In the genomic region with DNA sequence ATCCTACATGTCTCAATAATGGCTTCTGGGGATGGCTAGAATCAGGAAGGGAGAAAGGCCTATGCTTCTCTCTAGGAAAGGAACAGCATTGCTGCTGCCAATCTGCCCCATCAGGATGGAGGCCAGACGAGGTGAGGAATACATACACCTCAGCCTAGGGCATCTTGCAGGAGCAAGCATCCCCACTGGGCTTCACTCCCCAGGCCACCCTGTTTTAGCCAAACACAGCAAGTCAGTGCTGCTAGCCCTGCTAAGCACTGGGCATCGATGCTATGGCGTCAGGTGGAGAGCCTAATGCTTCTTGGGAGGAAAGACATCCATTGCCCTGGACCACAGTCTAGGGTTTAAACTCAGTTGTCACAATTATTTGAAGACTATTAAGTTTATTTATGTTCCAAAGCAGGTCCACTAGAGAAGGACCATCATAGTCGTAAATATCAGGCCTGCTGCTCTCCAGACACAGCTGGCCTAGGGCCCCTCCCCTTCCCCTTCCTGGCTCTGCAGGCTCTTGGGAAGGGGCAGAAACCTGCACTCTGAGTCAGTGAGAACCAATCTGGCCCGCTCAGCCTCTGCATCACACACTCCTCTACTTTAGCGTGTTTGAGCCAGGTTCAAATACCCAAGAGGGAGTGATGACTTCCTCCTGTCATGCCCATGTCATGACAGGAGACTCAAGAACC, we compare ENCODE assay signal across 16 mouse cellular contexts.
DNase-seq lines count a peak whose midpoint lies in the region; ATAC-seq and TF ChIP-seq lines count a peak whose summit lies in the region.
"Had no signal": no experiment of that assay in that cellular context is flagged by ENCODE, and none has a peak within 500 bp of the region (broad histone marks: within the 10 kb centered on the region; RNA-seq: fewer than 3 reads in every experiment).

No protein-coding gene starts in this region.

- no peak for TF ChIP-seq CTCF in heart, postnatal 0 days (IDR thresholded peaks at IDR 0.05; ENCODE audit: low read depth)
- no peak for TF ChIP-seq CTCF in stomach, postnatal 0 days (IDR thresholded peaks at IDR 0.05; ENCODE audit: low read depth)
- no peak for TF ChIP-seq CTCF in lung, adult 2 months (IDR thresholded peaks at IDR 0.05; ENCODE audit: insufficient read depth, low read length)

- H3K9me3 ChIP-seq in heart, postnatal 0 days (replicated peaks; ENCODE audit: control insufficient read depth, low read length) = no peaks in the 10 kb centered on the region
- no peaks in the 10 kb centered on the region for H3K9me3 ChIP-seq in heart, embryonic 11.5 days (replicated peaks; ENCODE audit: control insufficient read depth, low read length)
- H3K9me3 ChIP-seq in stomach, embryonic 16.5 days (replicated peaks; ENCODE audit: control insufficient read depth, low read length) = no peaks in the 10 kb centered on the region
- H3K9me3 ChIP-seq in stomach, postnatal 0 days (ENCODE audit: control insufficient read depth, low read length) = no peaks in the 10 kb centered on the region
- H3K9me3 ChIP-seq: limb, embryonic 12.5 days; liver, embryonic 15.5 days had no signal

- 70% methylated on average over 6 of the region's 6 CpGs for WGBS in heart, postnatal 0 days
- WGBS in heart, embryonic 11.5 days (ENCODE audit: insufficient replicate concordance) = 66% methylated on average over 6 of the region's 6 CpGs
- WGBS in stomach, embryonic 16.5 days = 55% methylated on average over 6 of the region's 6 CpGs
- 56% methylated on average over 6 of the region's 6 CpGs for WGBS in stomach, postnatal 0 days
- WGBS in lung, adult 2 months = 76% methylated on average over 6 of the region's 6 CpGs

- ATAC-seq in heart, postnatal 0 days (ENCODE audit: insufficient read depth, low read depth) = no peak
- no peak for ATAC-seq in heart, embryonic 11.5 days (replicated peaks; ENCODE audit: insufficient number of reproducible peaks, low FRiP score, low TSS enrichment)
- no peak for ATAC-seq in stomach, embryonic 16.5 days (ENCODE audit: insufficient read depth, low FRiP score)
- no peak for ATAC-seq in stomach, postnatal 0 days (ENCODE audit: low FRiP score, low TSS enrichment)
- ATAC-seq: forebrain, postnatal 0 days had no signal

- H3K4me1 ChIP-seq in heart, postnatal 0 days (ENCODE audit: control insufficient read depth, insufficient read depth) = 0 out of 2 replicates have a peak, but pooled peaks cover 5% of the 10 kb centered on the region
- H3K4me1 ChIP-seq in heart, embryonic 11.5 days (ENCODE audit: control insufficient read depth, insufficient read depth, low read length) = 0 out of 2 replicates have a peak, but pooled peaks cover 2% of the 10 kb centered on the region
- H3K4me1 ChIP-seq in stomach, embryonic 16.5 days (ENCODE audit: control insufficient read depth, insufficient read depth, low read length) = peaks cover 17% of the 10 kb centered on the region; the same call in 1 of the 2 replicates
- H3K4me1 ChIP-seq in stomach, postnatal 0 days (replicated peaks; ENCODE audit: control insufficient read depth, insufficient read depth) = no peaks in the 10 kb centered on the region
- H3K4me1 ChIP-seq in lung, adult 2 months (ENCODE audit: control insufficient read depth, insufficient read depth, low read length) = no peaks in the 10 kb centered on the region
- H3K4me1 ChIP-seq: liver, embryonic 15.5 days had no signal

- TF ChIP-seq POLR2A in lung, adult 2 months (IDR thresholded peaks at IDR 0.05; ENCODE audit: borderline replicate concordance, extremely low read depth, low read depth, low read length) = no peak

- H3K9ac ChIP-seq in heart, postnatal 0 days (replicated peaks; ENCODE audit: low read depth, low read length) = no peak overlapping the region
- H3K9ac ChIP-seq in heart, embryonic 11.5 days (ENCODE audit: low read depth, low read length) = no peak overlapping the region
- peak overlapping the region; percentile 41; the same call in 1 of the 2 replicates for H3K9ac ChIP-seq in stomach, embryonic 16.5 days (ENCODE audit: low read length)
- no peak overlapping the region for H3K9ac ChIP-seq in stomach, postnatal 0 days (ENCODE audit: low read length)
- H3K9ac ChIP-seq: forebrain, postnatal 0 days; limb, embryonic 12.5 days; liver, embryonic 15.5 days had no signal

- no peak for TF ChIP-seq EP300 in heart, postnatal 0 days (IDR thresholded peaks at IDR 0.05; ENCODE audit: low read depth)
- no peak for TF ChIP-seq EP300 in stomach, postnatal 0 days (optimal IDR thresholded peaks at IDR 0.05)

- peak; percentile 4 for DNase-seq in heart, postnatal 0 days (ENCODE audit: low spot score)
- peak; percentile 58 for DNase-seq in kidney, postnatal 10 days
- DNase-seq in kidney, postnatal 36 days = no peak
- DNase-seq in stomach, postnatal 0 days (ENCODE audit: low spot score) = no peak
- no peak for DNase-seq in lung, adult 2 months
- DNase-seq: B cell, adult 2 months; forebrain, postnatal 0 days; gastrocnemius, adult 2 months; heart, adult 2 months; heart, postnatal 4 days; spleen, adult 18-20 months; thymus, postnatal 36 days had no signal

- no peak overlapping the region for H3K4me2 ChIP-seq in heart, postnatal 0 days (ENCODE audit: low read depth, low read length)
- H3K4me2 ChIP-seq in heart, embryonic 11.5 days = no peak overlapping the region
- H3K4me2 ChIP-seq in stomach, embryonic 16.5 days (ENCODE audit: low read depth, low read length) = no peak overlapping the region
- H3K4me2 ChIP-seq in stomach, postnatal 0 days (replicated peaks; ENCODE audit: low read depth) = no peak overlapping the region
- H3K4me2 ChIP-seq: limb, embryonic 12.5 days; liver, embryonic 15.5 days had no signal

- H3K36me3 ChIP-seq in heart, postnatal 0 days (replicated peaks; ENCODE audit: control insufficient read depth, insufficient read depth, low read length) = no peaks in the 10 kb centered on the region
- H3K36me3 ChIP-seq in heart, embryonic 11.5 days (ENCODE audit: control insufficient read depth, insufficient read depth, low read length) = no peaks in the 10 kb centered on the region
- no peaks in the 10 kb centered on the region for H3K36me3 ChIP-seq in stomach, embryonic 16.5 days (ENCODE audit: control insufficient read depth, insufficient read depth, low read length)
- no peaks in the 10 kb centered on the region for H3K36me3 ChIP-seq in stomach, postnatal 0 days (ENCODE audit: control insufficient read depth, insufficient read depth, low read length)
- H3K36me3 ChIP-seq: limb, embryonic 12.5 days; liver, embryonic 15.5 days had no signal

- H3K27me3 ChIP-seq in heart, postnatal 0 days (ENCODE audit: control insufficient read depth, insufficient read depth, low read length) = no peaks in the 10 kb centered on the region
- H3K27me3 ChIP-seq in heart, embryonic 11.5 days (ENCODE audit: control insufficient read depth, insufficient read depth, low read length) = no peaks in the 10 kb centered on the region
- H3K27me3 ChIP-seq in stomach, embryonic 16.5 days (ENCODE audit: control insufficient read depth, insufficient read depth, low read length) = no peaks in the 10 kb centered on the region
- H3K27me3 ChIP-seq in stomach, postnatal 0 days (ENCODE audit: control insufficient read depth, insufficient read depth, low read length) = no peaks in the 10 kb centered on the region
- H3K27me3 ChIP-seq: liver, embryonic 15.5 days had no signal

- H3K4me3 ChIP-seq in heart, postnatal 0 days (ENCODE audit: low read depth, low read length) = no peak overlapping the region
- H3K4me3 ChIP-seq in heart, embryonic 11.5 days (ENCODE audit: low read depth, low read length) = no peak overlapping the region
- H3K4me3 ChIP-seq in stomach, embryonic 16.5 days (replicated peaks; ENCODE audit: low read length) = no peak overlapping the region
- H3K4me3 ChIP-seq in stomach, postnatal 0 days (ENCODE audit: low read depth, low read length) = no peak overlapping the region
- H3K4me3 ChIP-seq in lung, adult 2 months (replicated peaks; ENCODE audit: extremely low read depth, low read depth, low read length) = no peak overlapping the region
- H3K4me3 ChIP-seq: gastrocnemius, adult 2 months; heart, adult 2 months; limb, embryonic 12.5 days; liver, embryonic 15.5 days had no signal

- H3K27ac ChIP-seq in heart, postnatal 0 days (ENCODE audit: low read depth) = no peak overlapping the region
- no peak overlapping the region for H3K27ac ChIP-seq in heart, embryonic 11.5 days (ENCODE audit: low read depth, low read length)
- no peak overlapping the region for H3K27ac ChIP-seq in stomach, embryonic 16.5 days (ENCODE audit: low read length)
- no peak overlapping the region for H3K27ac ChIP-seq in stomach, postnatal 0 days (replicated peaks)
- H3K27ac ChIP-seq: gastrocnemius, adult 2 months; heart, adult 2 months; limb, embryonic 12.5 days; liver, embryonic 15.5 days had no signal

Comparison
In these comparisons a context has a peak if more than half of its experiments do, and no peak if none do; other contexts are left out.
1. DNase-seq: peak in heart, postnatal 0 days (single experiment) and kidney, postnatal 10 days (single experiment); none in kidney, postnatal 36 days (0 of 2), stomach, postnatal 0 days (single experiment) and lung, adult 2 months (single experiment).